Mouse (Mus musculus): Measurements from ENCODE around the gene Neu2.
"Not testable (repeated sequence)": the region's sequence is repeated elsewhere in the genome, so short reads cannot be mapped to it uniquely, and the experiment has no call there.

Neu2 gene

DNA sequence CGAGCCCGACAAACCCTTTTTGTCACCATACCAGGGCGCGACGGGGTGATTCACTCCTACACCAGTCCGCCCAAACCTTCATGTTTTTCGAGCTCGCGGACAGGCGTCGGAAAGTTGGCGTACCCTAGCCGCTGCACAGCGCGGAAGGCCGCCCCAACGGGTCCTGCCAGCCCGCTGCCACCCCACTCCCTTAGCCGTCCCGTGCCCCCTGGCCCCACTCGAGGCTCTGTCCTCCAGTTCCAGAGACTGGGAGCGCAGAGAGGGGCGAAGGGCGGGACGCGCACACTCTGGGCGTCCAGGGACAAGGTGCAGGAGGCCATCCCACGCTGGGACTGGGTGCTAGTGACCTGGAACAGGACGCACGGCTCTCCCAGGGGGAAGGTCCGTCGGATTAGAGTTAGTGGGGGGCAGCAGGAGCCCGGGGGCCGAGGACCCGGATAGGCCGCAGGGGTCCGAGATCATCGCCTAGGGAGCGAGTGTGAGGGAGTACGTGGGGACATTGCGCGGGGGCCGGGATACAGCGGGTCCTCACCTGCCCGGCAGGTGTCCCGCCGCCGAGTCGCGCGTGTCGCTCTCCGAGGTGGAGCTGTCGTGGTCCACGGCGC lies at the start of gene Neu2:
Neu2 (plus strand) TSS at position 329 of the 605 bp plus-strand sequence.
- DNase-seq (ENCODE audit: low spot score) = peak; percentile 20

DNA sequence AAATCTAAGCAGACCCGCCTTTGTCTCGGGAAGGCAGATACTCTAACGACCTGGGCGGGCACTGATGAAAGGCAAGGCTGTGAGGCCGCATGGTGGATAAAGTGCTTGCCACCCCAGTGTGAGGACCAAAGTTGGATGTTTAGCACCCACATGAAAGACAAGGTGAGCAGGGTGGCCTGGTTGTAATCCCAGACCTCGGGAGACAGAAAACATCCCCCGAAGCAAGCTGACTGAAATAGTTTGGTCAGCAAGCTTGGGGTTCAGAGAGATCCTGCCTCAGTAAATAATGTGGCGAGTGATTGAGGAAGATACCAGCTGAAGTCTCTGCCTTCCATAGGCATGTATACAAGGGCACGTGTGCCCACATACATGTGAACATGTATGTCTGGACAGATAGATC lies 42.2 kb upstream of the Neu2 start:
- DNase-seq (ENCODE audit: low spot score) = no peak

DNA sequence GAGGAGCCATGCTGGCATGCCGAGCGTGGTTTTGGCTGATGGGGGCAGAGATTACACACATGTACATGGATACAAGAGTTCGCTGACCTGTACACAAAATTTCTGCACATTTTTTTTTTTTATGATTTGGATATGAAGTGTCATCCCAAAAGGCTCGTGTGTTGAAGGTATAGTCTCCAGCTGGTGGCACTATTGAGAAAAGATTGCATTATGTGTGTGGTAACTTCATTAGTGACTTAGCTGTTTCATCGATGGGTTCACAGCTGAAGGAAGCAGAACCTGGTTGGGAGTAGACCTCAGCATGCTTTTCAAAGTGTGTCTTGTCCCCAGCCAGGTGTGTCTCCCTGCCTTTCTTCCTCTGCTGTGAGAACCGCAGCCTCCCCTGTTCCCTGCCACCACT lies 41.4 kb upstream of the Neu2 start:
- DNase-seq (ENCODE audit: low spot score) = no peak

DNA sequence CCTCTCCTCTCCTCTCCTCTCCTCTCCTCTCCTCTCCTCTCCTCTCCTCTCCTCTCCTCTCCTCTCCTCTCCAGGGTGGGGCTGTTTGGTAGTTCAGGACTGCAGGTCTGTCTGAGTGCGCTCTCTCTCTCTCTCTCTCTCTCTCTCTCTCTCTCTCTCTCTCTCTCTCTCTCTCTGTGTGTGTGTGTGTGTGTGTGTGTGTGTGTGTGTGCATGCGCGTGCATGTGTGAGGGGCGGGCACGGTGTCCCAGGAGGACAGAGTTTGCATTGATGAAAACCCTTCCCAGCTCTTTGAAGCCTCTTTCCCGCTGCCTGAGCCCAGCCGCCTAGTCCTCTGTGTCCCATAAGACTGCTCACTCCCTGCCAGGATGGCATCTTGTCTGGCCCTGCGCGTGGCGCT lies 39.7 kb upstream of the Neu2 start, which contains the start of gene Snorc:
Snorc (plus strand) TSS at position 301 of the 400 bp plus-strand sequence.
- DNase-seq (ENCODE audit: low spot score) = not testable (repeated sequence)

DNA sequence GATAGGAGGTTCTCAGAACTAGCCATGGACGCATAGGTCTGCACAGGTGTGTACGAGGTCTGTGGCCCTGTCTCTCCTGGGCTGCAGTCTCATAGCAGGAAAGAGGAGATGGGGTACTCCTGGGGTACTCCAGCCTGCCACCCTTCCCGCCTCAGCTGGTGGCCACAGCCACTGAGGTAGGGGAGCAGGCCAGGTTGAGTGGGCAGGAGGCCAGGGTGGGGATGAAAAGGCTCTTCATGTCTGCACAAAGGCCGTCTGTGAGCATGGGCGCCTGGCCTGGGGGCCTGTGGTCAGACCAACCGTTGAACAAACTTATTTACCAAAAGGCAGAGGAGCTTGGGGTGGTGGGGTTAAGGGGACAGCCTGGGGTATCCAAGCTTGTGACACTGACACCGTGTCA lies 37.8 kb upstream of the Neu2 start:
- DNase-seq (ENCODE audit: low spot score) = no peak

DNA sequence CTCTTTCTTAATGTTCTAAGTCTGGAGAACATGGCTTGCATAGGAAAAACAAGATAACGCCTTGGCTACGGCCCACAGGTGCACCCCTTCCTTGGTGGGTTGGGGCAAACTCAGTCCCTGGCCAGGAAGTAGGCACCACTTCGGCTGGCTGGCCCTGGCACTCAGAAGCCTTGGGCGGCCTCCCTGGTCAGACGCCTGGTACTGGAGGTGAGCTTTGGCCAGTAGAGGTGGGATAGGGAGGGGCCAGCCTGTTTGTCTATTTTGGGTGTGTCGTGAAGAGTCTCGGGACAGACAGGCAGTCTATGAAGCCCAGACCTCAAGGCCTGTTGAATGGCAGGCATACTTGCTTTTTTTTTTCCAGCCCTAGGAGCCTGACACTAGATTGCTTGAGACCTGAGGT lies 37.1 kb upstream of the Neu2 start:
- DNase-seq (ENCODE audit: low spot score) = no peak

DNA sequence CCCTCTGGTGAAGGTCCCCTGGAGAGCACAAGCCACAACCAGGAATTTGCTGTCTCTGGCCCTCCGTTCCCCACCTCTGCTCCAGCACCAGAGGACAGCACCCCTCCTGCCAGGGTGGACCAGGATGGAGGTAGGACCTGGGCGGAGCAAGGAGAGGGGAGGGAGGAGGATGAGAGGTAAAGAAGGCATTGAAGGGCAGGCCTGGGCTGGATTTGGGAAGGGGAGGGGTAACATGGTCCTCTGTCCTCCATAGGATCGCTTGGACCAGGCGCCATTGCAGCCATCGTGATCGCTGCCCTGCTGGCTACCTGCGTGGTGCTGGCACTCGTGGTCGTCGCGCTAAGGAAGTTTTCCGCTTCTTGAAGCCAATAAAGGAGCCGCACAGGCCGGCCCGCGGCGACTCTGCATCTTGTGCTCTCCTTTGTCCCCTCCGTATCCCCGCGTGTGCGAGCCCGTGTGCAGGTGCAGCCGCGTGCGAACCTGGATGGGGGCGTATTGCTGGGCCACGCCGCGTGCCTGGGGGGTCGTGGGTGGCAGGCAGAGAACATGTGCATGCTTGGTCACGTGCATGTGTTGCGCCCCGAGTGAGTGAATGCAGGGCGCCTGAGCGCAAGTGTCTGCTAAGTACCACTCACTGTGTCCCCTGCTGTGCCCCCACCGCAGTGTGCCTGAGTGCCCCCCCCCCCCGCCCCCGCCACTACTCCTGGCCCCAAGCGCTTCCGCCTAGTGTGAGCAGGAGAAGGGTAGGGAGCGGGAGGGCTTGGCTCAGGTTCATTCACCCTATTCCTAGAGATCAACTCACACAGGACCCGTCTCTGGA lies 34.4 kb upstream of the Neu2 start:
- DNase-seq (ENCODE audit: low spot score) = no peak

DNA sequence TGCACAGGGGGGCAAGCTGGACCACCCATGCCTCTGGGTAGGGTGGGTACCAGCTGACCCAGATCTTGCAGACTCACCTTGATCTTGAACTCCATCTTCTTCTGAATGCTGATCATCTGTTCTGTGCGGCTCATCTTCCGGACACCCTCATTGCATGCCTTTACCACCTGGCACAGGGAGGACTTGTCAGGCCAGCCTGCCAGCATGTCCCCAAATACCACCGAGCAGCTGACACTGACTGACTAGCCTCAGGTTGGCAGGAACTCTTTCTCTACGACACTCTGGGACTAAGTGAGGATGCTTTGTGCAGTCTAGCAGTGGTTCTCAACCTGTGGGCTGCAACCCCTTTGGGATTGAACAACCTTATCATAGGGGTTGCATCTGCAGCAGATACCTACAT lies 27.1 kb upstream of the Neu2 start:
- no peak for DNase-seq (ENCODE audit: low spot score)

DNA sequence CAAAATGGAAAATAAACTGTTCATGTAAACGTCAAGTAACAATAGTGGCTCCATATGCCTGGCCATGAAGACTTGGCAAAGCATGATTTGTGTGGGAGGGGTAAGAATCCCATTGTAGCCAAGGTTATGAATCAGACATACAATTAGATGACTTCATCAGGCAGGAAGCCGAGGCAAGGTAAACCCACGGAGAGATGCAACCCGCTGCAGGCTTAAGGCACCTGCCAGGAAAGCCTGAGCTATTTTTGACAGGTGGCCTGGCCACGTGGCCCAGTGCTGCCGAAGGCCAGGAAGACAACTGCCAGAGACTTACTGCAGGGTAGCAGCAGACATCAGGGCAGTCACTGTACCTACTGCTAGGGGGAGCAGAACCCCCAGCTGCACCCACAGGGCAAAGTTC lies 23.3 kb upstream of the Neu2 start:
- DNase-seq (ENCODE audit: low spot score) = no peak

DNA sequence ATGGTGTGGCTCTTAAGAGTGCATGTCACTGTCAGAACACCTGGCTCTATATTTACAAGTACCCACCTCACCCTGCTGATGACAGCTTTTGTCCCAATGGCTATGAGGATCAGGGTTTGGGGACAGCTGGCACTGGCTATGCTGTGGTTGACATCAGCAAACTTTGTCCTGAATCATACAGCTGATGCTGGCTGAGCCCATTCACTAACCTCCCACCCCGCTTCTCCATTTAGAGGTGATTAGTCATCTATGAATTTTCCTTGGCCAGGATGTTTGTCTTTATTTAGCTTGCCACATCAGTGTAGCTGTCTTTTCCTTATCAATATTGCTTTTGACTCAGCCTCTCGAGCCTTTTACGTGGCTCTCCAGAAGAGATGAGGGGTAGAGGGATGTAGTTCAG lies 17.4 kb upstream of the Neu2 start:
- no peak for DNase-seq (ENCODE audit: low spot score)

DNA sequence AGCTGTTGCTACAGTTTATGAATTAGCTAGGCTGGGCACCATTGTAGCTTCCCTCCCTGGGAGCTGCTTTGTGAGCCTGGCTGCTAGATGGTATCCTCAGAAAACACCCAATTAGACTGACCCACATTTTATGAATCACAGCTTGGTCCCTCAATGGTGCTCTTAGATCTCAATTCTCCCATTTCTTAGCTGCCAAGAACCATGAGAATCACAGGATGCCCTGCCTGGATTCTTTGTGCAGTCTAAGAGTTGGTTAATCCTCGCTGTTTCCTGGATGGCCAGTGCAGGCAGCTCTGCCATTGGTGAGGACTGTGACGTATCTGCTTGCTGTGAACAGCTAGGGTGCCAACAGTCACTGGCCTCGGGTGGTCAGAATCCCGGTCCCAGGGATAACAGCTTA lies 16.1 kb upstream of the Neu2 start:
- no peak for DNase-seq (ENCODE audit: low spot score)

DNA sequence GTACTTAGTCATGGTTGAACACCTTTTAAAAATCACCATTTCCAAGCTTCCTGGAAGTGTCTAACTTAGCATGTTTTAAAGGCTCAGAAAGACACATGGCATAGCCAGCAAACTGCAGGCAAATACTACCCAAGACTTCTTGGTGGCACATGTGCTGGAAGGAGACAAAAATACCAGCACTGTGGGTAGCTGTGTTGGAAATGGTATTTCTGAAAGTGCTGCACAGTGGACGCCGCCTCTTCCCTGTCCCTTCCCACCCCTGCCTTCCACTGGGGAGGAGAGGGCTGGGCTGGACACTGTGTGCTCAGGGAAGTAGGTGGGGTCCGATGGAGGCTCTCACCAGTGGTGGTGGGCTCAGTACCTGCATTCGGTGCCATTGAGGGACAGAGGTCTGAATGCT lies 4.2 kb upstream of the Neu2 start:
- no peak for DNase-seq (ENCODE audit: low spot score)

DNA sequence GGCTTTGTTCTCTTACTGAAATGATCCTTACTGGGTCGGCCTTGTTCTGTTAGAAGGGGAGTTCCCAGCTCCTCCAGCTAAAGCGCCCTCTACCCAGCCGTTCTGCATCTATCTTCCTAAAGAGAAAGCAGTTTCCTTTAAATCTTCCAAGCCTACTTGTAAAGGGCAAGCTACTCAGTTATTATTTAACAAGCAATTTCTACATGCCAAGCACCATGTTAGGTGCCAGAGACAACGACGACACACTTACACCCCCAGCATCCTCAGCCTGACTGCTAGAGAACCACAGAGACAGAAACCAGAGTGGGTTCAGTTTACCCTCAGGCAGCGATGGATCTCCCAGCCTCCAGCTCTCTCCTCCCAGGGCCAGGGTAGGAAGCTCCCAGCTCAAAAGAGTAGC lies 1.8 kb upstream of the Neu2 start:
- no peak for DNase-seq (ENCODE audit: low spot score)

DNA sequence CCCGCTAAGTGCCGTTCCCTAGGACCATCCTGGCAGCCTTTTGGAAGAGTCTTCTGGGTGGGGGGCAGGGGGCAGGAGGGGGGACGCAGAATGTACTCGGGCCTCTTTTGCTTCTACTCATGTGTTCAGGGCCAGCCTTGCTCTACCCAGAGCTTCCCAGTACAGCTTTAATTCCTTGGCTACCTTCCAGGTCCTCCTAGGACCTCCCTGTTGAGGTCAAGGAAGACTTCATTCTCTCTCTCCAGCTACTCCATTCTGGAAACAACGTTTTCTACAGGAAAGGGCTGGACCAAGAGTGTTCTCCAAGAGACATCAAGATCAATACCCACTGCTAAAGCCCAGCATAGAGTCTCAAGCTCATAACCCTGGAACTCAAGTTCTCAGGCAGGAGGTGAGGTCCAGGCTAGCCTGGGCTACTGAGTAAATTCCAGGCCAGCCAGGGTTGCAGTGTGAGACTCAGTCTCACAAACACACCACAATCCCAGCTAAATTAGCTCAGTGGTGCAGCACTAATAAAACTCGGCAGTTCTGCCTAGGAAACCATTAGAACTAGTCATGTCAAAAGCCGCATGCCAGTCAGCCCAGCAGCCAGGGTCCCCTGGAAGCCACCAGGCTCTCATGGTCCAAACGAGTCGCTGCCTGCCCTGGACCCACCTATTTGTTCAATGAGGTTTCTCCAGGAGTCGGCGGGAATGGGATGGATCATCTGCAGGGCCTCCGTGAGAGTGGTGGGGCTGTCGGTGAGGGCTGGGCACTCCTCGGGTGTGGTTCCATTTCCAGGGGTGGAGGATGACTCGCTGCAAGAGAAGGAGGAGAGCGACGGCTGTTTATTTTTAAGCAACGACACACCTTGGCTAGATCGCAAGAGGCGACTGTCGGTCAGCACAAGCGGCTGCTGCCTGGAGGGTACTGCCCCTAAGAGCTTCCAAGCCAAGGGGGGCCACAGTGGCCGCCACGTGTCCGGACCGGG lies 813 bp upstream of the Neu2 start:
- DNase-seq (ENCODE audit: low spot score) = no peak

DNA sequence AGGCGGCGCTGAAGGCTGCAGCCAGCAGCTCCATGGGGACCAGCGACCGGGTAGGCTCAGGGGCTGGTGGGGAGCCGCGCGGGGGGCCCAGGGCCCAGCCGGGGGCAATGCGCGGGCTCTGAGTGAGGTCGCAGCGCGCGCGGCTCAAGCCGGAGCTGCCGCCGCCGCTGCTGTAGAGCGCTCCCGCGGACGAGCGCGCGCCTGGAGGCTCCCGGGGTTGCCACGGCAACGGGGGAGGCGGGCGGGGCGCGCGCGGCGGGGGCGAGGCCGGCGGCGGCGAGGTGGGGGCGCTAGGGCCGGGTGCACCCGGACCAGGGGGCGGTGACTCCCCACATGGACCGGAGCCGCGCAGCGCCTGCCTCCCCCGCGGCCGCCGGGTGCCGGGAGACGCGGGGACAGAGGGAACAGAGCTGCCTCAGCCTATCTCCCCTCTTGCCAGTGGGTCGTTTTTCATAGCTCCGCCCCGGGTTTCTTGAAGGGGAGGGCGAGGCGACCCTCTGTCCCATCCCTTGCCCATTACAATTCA lies 540 bp downstream of the Neu2 start:
- peak; percentile 45 for DNase-seq (ENCODE audit: low spot score)

DNA sequence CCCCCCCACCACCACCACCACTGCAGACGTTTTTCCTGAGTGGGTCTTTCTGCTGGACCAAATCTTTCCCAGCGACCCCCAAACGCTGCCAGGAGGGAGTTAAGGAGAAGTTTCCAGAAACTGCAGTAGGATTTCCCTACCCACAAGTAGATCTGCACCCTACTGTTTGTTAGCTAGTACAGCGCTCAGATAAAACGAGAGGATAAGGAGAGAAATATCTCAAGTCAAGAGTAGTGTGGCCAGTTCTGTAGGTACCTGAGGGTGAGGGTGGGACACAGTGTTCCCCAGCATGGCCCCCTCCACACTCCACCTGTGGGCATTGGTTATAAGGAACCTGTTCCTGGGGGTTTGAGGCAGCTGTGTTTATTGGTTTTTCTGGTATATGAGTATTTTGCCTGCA lies 1.2 kb downstream of the Neu2 start:
- no peak for DNase-seq (ENCODE audit: low spot score)

DNA sequence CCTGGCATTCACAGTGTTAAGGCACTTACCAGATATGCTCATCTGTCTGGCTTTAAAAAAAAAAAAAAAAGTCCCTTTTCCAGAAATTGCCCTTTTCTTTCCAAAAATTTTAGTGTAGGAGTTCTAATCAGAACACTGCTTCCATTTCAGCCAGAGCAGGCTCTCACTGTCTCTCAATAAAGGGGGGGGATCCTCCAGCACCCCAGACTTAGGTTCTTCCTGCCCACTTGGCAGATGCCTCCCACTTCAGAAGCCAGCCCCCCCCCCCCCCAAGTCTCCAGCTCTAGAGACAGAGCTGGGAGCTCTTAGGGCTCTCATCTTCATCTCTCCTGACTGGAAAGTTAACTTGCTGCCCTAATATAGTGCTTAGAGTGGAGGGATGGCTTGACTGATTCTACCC lies 10.8 kb downstream of the Neu2 start:
- DNase-seq (ENCODE audit: low spot score) = no peak

DNA sequence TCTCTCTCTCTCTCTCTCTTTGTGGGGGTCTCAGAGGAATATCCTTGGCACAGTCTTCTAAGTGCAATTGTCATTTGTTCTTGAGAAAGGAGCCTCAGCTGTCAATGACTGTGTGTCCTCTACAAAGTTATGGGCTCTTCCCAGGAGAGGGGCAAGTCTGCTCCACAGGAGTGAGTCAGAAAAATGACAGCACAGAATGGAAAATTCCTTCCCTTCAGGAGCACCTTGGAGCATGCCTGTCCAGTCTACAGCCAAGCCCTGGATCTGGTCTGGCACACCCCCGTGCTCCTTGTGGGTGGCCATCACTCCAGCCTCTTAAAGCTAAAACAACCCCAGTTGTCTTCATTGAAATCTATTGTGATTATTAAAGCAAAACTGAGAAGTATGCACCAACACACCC lies 11.8 kb downstream of the Neu2 start:
- DNase-seq (ENCODE audit: low spot score) = no peak

DNA sequence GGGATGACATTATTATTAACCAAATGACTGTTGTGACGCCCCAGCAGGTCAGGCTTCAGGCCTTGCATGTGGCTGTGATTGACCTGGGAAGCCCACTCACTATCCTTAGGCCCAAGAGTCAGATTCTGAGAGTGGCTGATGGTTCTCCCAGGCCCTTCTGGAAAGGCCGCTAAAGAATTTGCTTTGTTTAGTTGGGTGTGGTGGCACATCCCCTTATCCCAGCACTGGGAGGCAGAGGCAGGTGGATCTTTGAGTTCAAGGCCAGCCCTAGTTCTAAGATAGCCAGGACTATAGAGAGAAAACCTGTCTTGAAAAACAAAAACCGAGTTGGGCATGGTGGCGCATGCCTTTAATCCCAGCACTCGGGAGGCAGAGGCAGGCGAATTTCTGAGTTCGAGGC lies 15.4 kb downstream of the Neu2 start:
- DNase-seq (ENCODE audit: low spot score) = no peak

DNA sequence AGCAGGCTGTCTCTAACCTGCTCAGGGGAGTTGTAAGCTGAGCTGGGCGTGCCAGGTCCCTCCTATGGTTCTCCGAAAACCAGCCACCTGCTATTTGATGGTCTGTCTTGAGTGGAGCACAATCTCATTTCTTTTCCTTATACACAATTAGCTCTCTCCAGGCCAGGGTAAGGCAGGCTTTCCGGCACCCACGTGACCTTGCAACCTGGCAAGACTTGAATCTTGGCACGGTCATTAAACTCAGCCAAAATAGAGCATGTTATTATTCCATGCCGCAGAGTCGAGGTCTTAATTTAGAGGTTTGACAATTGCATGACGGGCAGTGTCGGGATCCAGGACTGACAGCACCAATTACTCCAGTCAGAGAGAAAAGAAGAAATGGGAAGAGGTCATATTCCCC lies 17.5 kb downstream of the Neu2 start:
- no peak for DNase-seq (ENCODE audit: low spot score)

DNA sequence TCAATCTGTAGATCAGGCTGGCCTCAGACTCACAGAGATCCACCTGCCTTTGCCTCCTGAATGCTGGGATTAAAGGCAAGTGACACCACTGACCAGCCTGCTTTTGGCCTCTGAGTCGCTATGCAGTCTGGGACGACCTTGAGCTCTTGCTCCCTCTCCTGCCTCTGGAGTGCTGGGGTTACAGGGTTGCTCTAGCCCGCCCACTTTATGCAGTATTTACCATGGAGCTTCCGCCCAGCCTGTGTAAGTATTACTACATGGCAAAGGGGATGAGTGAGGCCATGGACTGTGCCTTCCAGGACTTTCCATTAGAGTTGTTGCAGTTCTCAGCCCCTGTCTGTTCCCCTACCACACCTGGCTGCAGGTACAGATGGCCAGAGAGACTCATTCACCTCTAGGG lies 22.7 kb downstream of the Neu2 start:
- no peak for DNase-seq (ENCODE audit: low spot score)

DNA sequence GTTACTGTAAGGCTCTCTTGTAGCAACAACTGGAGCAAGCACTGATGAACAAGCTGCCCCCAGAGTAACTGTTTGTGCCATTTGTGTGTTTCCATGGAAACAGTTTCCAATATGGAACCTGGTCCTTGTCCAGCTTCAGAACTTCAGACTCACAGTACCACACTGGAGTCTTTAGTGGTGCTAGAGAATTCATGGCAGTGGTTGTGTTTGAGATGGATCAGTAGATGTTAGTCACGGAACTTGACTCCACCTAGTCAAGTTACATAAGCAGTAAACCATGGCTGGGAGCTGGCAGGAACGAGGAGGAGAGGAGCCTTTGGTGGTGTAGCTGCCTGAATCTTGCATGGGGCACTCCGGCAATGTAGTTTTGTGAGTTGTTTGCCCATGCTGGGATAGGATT lies 24.4 kb downstream of the Neu2 start:
- no peak for DNase-seq (ENCODE audit: low spot score)

DNA sequence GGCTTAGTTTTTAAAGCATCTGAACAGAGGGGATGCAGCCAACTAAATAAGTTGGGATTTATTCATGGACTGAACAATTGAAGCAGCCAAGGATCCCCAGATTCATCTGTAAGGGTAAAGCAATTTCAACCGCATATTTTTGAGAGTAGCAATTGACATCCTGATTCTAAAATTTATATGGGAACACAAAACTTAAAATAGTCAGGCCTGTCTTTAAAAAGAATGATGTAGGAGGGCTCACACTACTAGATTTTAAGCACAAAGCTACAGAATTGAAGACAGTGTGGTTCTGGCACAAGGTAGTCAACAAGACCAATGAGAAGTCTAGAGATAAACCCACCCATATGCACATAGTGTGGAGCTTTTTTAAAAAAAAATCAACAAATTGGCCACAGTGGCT lies 27.3 kb downstream of the Neu2 start:
- no peak for DNase-seq (ENCODE audit: low spot score)

Data from urinary bladder, postnatal 25 days (tissue).